Mouse (Mus musculus) spleen, adult 2 months (tissue): ENCODE measurements around the gene Mras. TPM values are rescaled to one million over a fixed set of nuclear protein-coding genes. Genes with fewer than 3 reads are reported as not detected.

Experiments used
- DNase-seq, 2 experiments: peaks; one replicate each; pipeline versions ENCODE4 v3.0.0 to v3.0.0-alpha.2; 2012 to 2021; ENCODE audit warnings: low spot score in 2 of 2, low read depth in 1 of 2
- H3K27ac ChIP-seq: fragments of 200-500 bp; 2 replicates; pipeline ENCODE4 v1.5.1; 2012; ENCODE audit warnings: low read length, inconsistent platforms; ENCODE audit not compliant: insufficient read depth
- H3K27me3 ChIP-seq: fragments of 200-500 bp; 2 replicates; pipeline ENCODE4 v1.6.1; 2012; ENCODE audit warnings: mild to moderate bottlenecking, moderate library complexity, low read length, inconsistent platforms; ENCODE audit not compliant: control insufficient read depth, insufficient read depth
- H3K36me3 ChIP-seq: fragments of 200-500 bp; 2 replicates; pipeline ENCODE4 v1.6.1; 2012; ENCODE audit warnings: mild to moderate bottlenecking, low read length, inconsistent platforms; ENCODE audit not compliant: control insufficient read depth, insufficient read depth
- H3K4me1 ChIP-seq: fragments of 200-500 bp; 2 replicates; pipeline ENCODE4 v1.6.1; 2011; ENCODE audit warnings: inconsistent platforms; ENCODE audit not compliant: control insufficient read depth, insufficient read depth, insufficient read length
- H3K4me3 ChIP-seq: fragments of 200-500 bp; 2 replicates; pipeline ENCODE4 v1.5.1; 2011; ENCODE audit warnings: mild to moderate bottlenecking, inconsistent platforms; ENCODE audit not compliant: insufficient read depth, insufficient read length; ENCODE audit errors: extremely low read depth
- CTCF ChIP-seq: fragments of 200-500 bp; IDR thresholded peaks from 2 replicates; pipeline ENCODE4 v1.5.1; 2011; ENCODE audit warnings: mild to moderate bottlenecking, inconsistent platforms; ENCODE audit not compliant: insufficient read depth, insufficient read length, insufficient replicate concordance; ENCODE audit errors: extremely low read depth
- POLR2A ChIP-seq: fragments of 200-500 bp; IDR thresholded peaks from 2 replicates; pipeline ENCODE4 v1.6.1; 2011; ENCODE audit warnings: low read depth, low read length, inconsistent platforms
- WGBS: fragments of 180-500 bp; shearing (Covaris S2); methylation state at CpG from one replicate; pipeline ENCODE4 v1.1.7; 2018; 5-methylcytosine and 5-hydroxymethylcytosine counted together
- polyA plus RNA-seq: library from polyadenylated mRNA; depleted of rRNA; stranded (reverse); fragments of >200 nt; gene quantifications from 2 replicates; pipeline ENCODE4 v1.2.3, GENCODE M21; 2012

Mras gene
- polyA plus RNA-seq, 1 experiment: 9.1 TPM

- no peak overlapping the region for H3K4me3 ChIP-seq
- no peaks in the 10 kb centered on the region for H3K36me3 ChIP-seq
- no peak for TF ChIP-seq CTCF
- no peak for TF ChIP-seq POLR2A
- peaks cover 3% of the 10 kb centered on the region; the same call in 1 of the 2 replicates for H3K4me1 ChIP-seq
- H3K27ac ChIP-seq: no peak overlapping the region
- 47% methylated on average over 6 of the region's 6 CpGs for WGBS
- H3K27me3 ChIP-seq: peaks cover 7% of the 10 kb centered on the region; the same call in 1 of the 2 replicates
- DNase-seq: no peak
Measured at GRCm38 (mm10) chr9:99353390-99353789, 83.8 kb downstream of the Mras start.

DNA sequence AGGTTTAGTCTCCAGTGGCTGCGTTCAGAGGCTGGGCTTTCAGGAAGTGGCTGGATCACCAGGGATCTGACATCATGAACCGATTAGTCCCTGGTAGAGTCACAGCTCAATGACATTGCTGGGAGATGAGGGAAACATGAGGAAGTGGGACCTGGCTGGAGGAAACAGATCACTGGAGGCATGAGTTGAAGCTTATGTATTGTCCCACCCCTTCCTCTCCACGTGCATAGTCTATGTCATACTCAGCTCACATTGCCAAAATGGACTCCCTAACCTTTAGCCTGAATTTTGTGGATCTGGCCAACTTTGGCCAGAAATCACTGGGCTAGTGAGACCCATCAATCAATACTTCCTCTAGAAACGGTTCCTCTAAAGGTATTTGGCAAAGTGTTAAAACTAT is 84.2 kb downstream of the Mras start:
- peaks cover 3% of the 10 kb centered on the region; the same call in 1 of the 2 replicates for H3K27me3 ChIP-seq
- no peak for DNase-seq
- no peak overlapping the region for H3K4me3 ChIP-seq
- no peak for TF ChIP-seq POLR2A
- no peak for TF ChIP-seq CTCF
- H3K27ac ChIP-seq: no peak overlapping the region
- H3K36me3 ChIP-seq: no peaks in the 10 kb centered on the region
- peaks cover 2% of the 10 kb centered on the region; the same call in 1 of the 2 replicates for H3K4me1 ChIP-seq
- 17% methylated on average over 4 of the region's 4 CpGs for WGBS

- DNase-seq: no peak
- 54% methylated on average over 4 of the region's 4 CpGs for WGBS
- Histone ChIP-seq H3K27ac (no peak overlapping the region), H3K36me3 (no peaks in the 10 kb centered on the region), H3K27me3 (no peaks in the 10 kb centered on the region), H3K4me1 (no peaks in the 10 kb centered on the region), H3K4me3 (no peak overlapping the region)
- TF ChIP-seq CTCF: no peak
- TF ChIP-seq POLR2A: no peak
Measured at GRCm38 (mm10) chr9:99345351-99345792, 91.8 kb downstream of the Mras start.

DNA sequence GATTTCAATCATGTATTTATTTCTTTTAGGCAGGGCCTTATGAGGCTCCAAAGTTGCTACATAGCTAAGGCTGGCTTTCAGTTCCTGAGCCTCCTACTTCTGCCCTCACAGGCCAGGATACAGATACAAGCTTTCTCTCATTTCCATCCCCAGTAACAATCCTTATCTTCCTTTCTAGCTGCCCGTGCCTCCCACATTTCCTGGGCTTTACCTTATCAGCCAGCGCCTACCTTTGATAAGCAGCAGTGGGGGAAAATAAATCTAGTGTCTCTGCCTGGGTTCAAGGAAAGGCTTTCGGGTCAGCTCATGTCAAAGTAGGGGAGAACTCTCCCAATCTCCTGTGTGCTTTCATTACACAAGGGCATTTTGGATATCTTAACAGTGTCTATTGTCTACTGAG is 95.6 kb downstream of the Mras start:
- no peaks in the 10 kb centered on the region for H3K36me3 ChIP-seq
- H3K27me3 ChIP-seq: no peaks in the 10 kb centered on the region
- no peaks in the 10 kb centered on the region for H3K4me1 ChIP-seq
- no peak for TF ChIP-seq POLR2A
- TF ChIP-seq CTCF: no peak
- DNase-seq: no peak
- no peak overlapping the region for H3K4me3 ChIP-seq
- 59% methylated on average over 3 of the region's 3 CpGs for WGBS
- no peak overlapping the region for H3K27ac ChIP-seq

- Histone ChIP-seq H3K36me3 (no peaks in the 10 kb centered on the region), H3K27me3 (no peaks in the 10 kb centered on the region), H3K27ac (no peak overlapping the region), H3K4me1 (no peaks in the 10 kb centered on the region), H3K4me3 (no peak overlapping the region)
- DNase-seq: no peak
- 88% methylated on average over 12 of the region's 12 CpGs for WGBS
- TF ChIP-seq CTCF (no peak), POLR2A (no peak)
Measured at GRCm38 (mm10) chr9:99340126-99340525, 97.1 kb downstream of the Mras start.

- no peak overlapping the region for H3K27ac ChIP-seq
- TF ChIP-seq POLR2A (no peak), CTCF (no peak)
- DNase-seq: no peak
- WGBS: 86% methylated on average over 1 of the region's 1 CpGs
- H3K27me3 ChIP-seq: no peaks in the 10 kb centered on the region
- H3K4me1 ChIP-seq: no peaks in the 10 kb centered on the region
- no peak overlapping the region for H3K4me3 ChIP-seq
- H3K36me3 ChIP-seq: no peaks in the 10 kb centered on the region
Measured at GRCm38 (mm10) chr9:99339182-99339581, 98.0 kb downstream of the Mras start.

DNA sequence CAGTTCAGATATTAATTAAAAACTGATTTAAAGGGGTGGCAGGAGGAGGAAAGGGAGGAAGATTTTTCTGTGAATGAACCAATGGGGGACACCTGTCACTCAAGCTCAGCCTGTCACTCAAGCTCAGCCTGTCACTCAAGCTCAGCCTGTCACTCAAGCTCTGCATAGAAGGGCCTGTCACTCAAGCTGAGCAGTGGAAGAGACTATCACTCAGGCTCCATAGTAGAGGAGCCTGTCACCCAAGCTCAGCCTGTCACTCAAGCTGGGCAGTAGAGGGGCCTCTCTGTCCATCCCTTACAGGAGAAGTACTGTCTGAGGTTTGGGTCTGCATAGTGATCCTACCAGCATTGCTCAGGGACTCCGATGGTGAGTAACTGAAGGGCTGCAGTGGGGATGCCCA is 98.9 kb downstream of the Mras start:
- TF ChIP-seq CTCF (no peak), POLR2A (no peak)
- DNase-seq: no peak

More for the DNA sequence above, 98.9 kb downstream of the Mras start:
- no peak overlapping the region for H3K4me3 ChIP-seq
- no peaks in the 10 kb centered on the region for H3K4me1 ChIP-seq
- 93% methylated on average over 1 of the region's 1 CpGs for WGBS
- H3K27ac ChIP-seq: no peak overlapping the region
- no peaks in the 10 kb centered on the region for H3K36me3 ChIP-seq
- no peaks in the 10 kb centered on the region for H3K27me3 ChIP-seq
